Mouse (Mus musculus) forebrain, embryonic 10.5 days (tissue): ENCODE data around the gene Map1s. TPM values are rescaled to one million over a fixed set of nuclear protein-coding genes. Genes with fewer than 3 reads are reported as not detected.

ENCODE experiments used
- DNase-seq: peaks from one replicate; pipeline ENCODE4 v3.0.0-alpha.2; 2017; ENCODE audit warnings: low spot score; ENCODE audit errors: extremely low spot score
- H3K27ac ChIP-seq: fragments of 300-500 bp; sonication (generic); 2 replicates; pipeline ENCODE4 v1.5.1; 2016; ENCODE audit warnings: mild to moderate bottlenecking
- H3K27me3 ChIP-seq: fragments of 300-500 bp; sonication (generic); 2 replicates; pipeline ENCODE4 v1.6.1; 2016; ENCODE audit warnings: mild to moderate bottlenecking; ENCODE audit not compliant: poor library complexity, severe bottlenecking
- H3K36me3 ChIP-seq: fragments of 300-500 bp; sonication (generic); replicated peaks from 2 replicates; pipeline ENCODE4 v1.6.1; 2016; ENCODE audit warnings: mild to moderate bottlenecking, moderate library complexity
- H3K4me1 ChIP-seq: fragments of 300-500 bp; sonication (generic); 2 replicates; pipeline ENCODE4 v1.6.1; 2016
- H3K4me3 ChIP-seq: fragments of 300-500 bp; sonication (generic); 2 replicates; pipeline ENCODE4 v1.5.1; 2016; ENCODE audit warnings: mild to moderate bottlenecking, moderate library complexity
- H3K9me3 ChIP-seq: fragments of 300-500 bp; sonication (generic); 2 replicates; pipeline ENCODE4 v1.6.1; 2016; ENCODE audit warnings: mild to moderate bottlenecking, moderate library complexity
- WGBS: fragments of 180-500 bp; shearing (Covaris S2); methylation state at CpG from one replicate; pipeline ENCODE4 v1.1.7; 2016; 5-methylcytosine and 5-hydroxymethylcytosine counted together
- microRNA counts: library from miRNA; unstranded; fragments of <30 nt; microRNA quantifications from one replicate; lab custom pipeline; 2017
- microRNA-seq: library from miRNA; unstranded; fragments of <30 nt; microRNA quantifications from one replicate; pipeline ENCODE4, GENCODE M21; 2017
- polyA plus RNA-seq: library from polyadenylated mRNA; unstranded; fragments of >200 nt; fragmentation: Nextera tagmentation; extraction: Ambion mirVana; gene quantifications from 2 replicates; pipeline ENCODE4 v1.2.1, GENCODE M21; 2016

Gene Map1s
- polyA plus RNA-seq, 1 experiment from 2014 or later, result 69.1 TPM

DNA sequence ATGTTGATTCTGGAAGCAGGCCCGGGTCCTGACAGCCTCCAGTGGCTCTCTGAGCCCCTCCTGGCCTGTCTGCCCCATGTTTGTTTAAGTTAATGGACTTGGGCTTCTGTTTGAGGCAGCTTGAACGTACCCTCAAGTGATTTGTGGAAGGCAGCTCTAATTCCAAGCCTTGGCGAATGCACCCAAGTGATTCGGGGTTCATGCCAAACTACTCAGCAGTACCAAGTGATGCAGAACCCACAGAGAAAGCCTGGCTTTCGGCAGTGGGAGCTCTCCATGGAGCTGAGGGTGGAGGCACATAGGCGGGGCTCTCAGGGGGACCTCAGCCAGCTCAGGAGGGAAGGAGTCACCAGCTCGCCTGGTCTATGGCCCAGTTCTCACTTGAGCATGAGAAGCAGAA is 29.1 kb downstream of the Map1s start:
- no peak for DNase-seq
- Histone ChIP-seq H3K4me1 (no peaks in the 10 kb centered on the region), H3K27me3 (no peaks in the 10 kb centered on the region), H3K9me3 (no peaks in the 10 kb centered on the region), H3K4me3 (no peak overlapping the region), H3K27ac (no peak overlapping the region), H3K36me3 (peaks cover 8% of the 10 kb centered on the region; the same call in 1 of the 2 replicates)
- WGBS, result 82% methylated on average over 7 of the region's 7 CpGs

DNA sequence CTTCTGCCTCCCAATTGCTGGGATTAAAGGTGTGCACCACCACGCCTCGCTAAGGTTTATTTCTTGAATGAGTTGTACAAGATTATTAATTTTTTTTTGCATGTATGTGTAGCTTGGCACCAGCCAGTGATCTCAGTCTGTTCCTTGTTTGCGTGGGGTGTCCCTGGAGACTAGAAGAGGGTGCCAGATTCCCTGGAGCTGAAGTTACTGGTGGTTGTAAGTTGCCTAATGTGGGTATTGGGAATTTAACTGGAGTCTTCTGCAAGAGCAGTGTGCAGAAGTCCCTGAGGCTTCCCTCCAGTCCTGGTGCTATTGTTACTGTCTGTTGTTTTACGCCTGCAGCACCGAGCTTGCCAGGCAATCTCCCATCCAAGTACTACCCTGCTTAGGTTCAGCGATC is 31.5 kb downstream of the Map1s start:
- WGBS, result 87% methylated on average over 6 of the region's 6 CpGs
- no peak overlapping the region for H3K27ac ChIP-seq
- no peaks in the 10 kb centered on the region for H3K9me3 ChIP-seq
- no peaks in the 10 kb centered on the region for H3K27me3 ChIP-seq
- peaks cover 6% of the 10 kb centered on the region; the same call in 1 of the 2 replicates for H3K36me3 ChIP-seq
- no peaks in the 10 kb centered on the region for H3K4me1 ChIP-seq
- DNase-seq, result no peak
- no peak overlapping the region for H3K4me3 ChIP-seq

- 60% methylated on average over 2 of the region's 2 CpGs for WGBS
- Histone ChIP-seq H3K27me3 (no peaks in the 10 kb centered on the region), H3K27ac (no peak overlapping the region), H3K4me1 (no peaks in the 10 kb centered on the region), H3K9me3 (no peaks in the 10 kb centered on the region), H3K4me3 (no peak overlapping the region), H3K36me3 (no peaks in the 10 kb centered on the region)
- no peak for DNase-seq
These were observed 35.7 kb downstream of the Map1s start for GRCm38 (mm10) chr8:70941478-70941877.

- WGBS, result 54% methylated on average over 1 of the region's 1 CpGs
- no peaks in the 10 kb centered on the region for H3K27me3 ChIP-seq
These were observed 37.5 kb downstream of the Map1s start for GRCm38 (mm10) chr8:70943187-70943586.

DNA sequence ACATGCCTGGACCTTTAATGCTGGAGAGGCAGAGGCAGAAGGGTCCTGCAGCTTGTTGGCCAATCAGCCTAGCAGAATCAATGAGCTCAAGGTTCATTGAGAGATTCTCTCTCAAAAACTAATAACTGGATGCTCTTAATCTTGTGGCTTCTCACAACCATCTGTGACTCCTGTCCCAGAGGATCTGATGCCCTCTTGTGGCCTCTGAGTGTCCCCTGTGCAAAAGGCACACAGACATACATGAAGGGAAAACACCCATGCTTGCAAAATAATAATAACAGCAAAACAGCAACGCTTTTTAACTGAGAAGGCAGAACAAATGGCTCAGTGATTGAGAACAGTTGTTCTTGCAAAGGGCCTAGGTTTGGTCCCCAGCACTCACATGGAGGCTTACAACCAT is 44.1 kb downstream of the Map1s start:
- H3K27me3 ChIP-seq, result no peaks in the 10 kb centered on the region
- no peaks in the 10 kb centered on the region for H3K4me1 ChIP-seq
- WGBS, result 77% methylated on average over 1 of the region's 1 CpGs
- H3K27ac ChIP-seq, result no peak overlapping the region
- no peak overlapping the region for H3K4me3 ChIP-seq
- DNase-seq, result no peak
- no peaks in the 10 kb centered on the region for H3K36me3 ChIP-seq
- no peaks in the 10 kb centered on the region for H3K9me3 ChIP-seq

More at GRCm38 (mm10) chr8:70943187-70943586, 37.5 kb downstream of the Map1s start:
- no peak for DNase-seq
- Histone ChIP-seq H3K36me3 (no peaks in the 10 kb centered on the region), H3K4me1 (no peaks in the 10 kb centered on the region), H3K9me3 (no peaks in the 10 kb centered on the region), H3K27ac (no peak overlapping the region), H3K4me3 (no peak overlapping the region)

DNA sequence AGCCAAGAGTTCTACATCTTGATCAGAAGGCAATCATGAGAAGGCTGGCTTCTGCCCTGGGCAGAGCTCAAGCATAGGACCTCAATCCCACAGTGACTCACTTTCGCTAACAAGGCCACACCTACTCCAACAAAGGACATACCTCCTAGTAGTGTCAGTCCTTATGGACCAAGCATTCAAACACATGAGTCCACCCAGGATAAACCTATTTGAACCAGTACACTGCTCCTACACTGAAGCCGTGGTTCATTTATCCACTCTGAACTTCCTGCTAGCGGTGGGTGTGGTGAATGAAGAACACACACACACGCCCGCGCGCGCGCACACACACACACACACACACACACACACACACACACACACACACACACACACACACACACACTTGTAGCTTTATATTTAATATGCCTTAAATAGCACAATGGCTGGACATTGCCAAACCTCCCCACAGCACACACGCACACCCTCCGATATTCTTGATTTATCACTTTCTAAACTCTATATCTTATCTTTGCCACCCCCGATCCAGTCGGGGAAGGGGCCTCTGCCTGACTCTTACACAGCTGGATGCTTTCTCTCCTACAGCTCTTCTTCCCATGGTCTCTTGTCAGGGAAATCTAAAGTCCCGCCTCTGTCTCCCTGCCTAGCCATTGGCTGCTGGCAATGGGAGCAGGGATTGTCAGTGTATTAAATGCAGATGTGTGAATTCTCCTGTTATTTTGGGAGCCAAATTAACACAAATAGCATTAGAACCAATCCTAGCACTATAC is 55.2 kb downstream of the Map1s start:
- H3K4me3 ChIP-seq, result no peak overlapping the region
- no peaks in the 10 kb centered on the region for H3K36me3 ChIP-seq
- DNase-seq, result no peak
- 84% methylated on average over 14 of the region's 14 CpGs for WGBS
- no peak overlapping the region for H3K27ac ChIP-seq
- no peaks in the 10 kb centered on the region for H3K4me1 ChIP-seq
- no peaks in the 10 kb centered on the region for H3K9me3 ChIP-seq
- H3K27me3 ChIP-seq, result no peaks in the 10 kb centered on the region

DNA sequence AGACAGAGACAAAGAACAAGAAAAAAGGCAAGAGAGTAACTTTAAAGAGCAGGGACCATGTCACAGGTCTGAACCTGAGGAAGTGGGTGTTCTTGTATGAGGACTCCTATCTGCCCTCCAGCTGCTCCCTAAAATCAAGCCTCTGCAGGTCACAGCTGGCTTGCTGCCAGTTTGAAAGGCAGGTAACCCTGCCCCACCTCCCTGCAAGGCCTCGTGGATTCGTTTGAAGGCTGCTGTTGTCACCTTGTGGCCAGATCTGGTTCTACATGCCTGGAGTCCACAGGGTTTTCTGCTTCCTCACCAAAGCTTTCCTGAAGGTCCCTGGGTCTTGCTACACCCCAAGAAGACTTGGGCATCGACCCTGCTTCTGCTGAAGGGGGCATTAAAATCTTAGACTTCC is 58.4 kb downstream of the Map1s start:
- Histone ChIP-seq H3K27me3 (no peaks in the 10 kb centered on the region), H3K4me3 (no peak overlapping the region), H3K36me3 (no peaks in the 10 kb centered on the region), H3K27ac (no peak overlapping the region), H3K9me3 (peaks cover 4% of the 10 kb centered on the region; the same call in 1 of the 2 replicates), H3K4me1 (no peaks in the 10 kb centered on the region)
- 6% methylated on average over 3 of the region's 3 CpGs for WGBS
- DNase-seq, result no peak

DNA sequence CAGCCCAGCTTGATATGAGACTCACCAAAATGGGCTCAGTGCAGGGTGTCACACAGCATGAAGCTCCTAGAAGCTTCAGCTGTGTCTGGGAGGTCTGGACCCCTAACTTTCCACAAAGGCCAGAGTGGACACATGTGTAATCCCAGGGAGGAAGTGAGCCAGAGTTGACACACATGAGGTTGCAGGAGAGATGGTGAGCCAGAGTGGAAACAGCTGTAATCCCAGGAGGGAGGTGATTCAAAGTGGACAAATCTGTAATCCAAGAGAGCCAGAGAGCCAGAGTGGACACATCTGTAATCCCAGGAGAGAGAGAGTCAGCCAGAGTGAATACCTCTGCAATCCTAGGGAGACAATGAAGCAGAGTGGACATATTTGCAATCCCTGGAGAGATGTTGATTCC is 59.1 kb downstream of the Map1s start:
- H3K27me3 ChIP-seq, result no peaks in the 10 kb centered on the region
- peaks cover 4% of the 10 kb centered on the region; the same call in 1 of the 2 replicates for H3K9me3 ChIP-seq
- H3K36me3 ChIP-seq, result no peaks in the 10 kb centered on the region
- no peak overlapping the region for H3K27ac ChIP-seq
- H3K4me1 ChIP-seq, result no peaks in the 10 kb centered on the region
- H3K4me3 ChIP-seq, result no peak overlapping the region
- DNase-seq, result no peak

MicroRNAs within 50 kb of the gene (microRNA counts, 519-probe panel; counts per million panel counts)
- microRNA mmu-miR-1969 (lab: Ali Mortazavi, UCI), result 341 counts per million, percentile 65 among the panel's probes with 10 or more counts

Small RNA genes within 50 kb of the gene (microRNA-seq; reads per million reads assigned to microRNA genes)
- 14.1 reads per million, percentile 25 among the genes with 10 or more reads in this experiment for gene Mir1969
- 2.4 reads per million for gene Mir7067

Other genes with a start within 250 kb of the Map1s start
- gene Pgpep1, start 245.5 kb upstream of the Map1s start, polyA plus RNA-seq, result 40.5 and 49.3 TPM in 2 replicates
- gene Lsm4, start 232.7 kb upstream of the Map1s start, polyA plus RNA-seq, result 336 and 339 TPM in 2 replicates
- 49.6 and 50.9 TPM in 2 replicates for gene Jund, start 207.0 kb upstream of the Map1s start, polyA plus RNA-seq
- gene Iqcn, start 202.5 kb upstream of the Map1s start, polyA plus RNA-seq, result 0.02 TPM in 1 of 2 replicates, not detected in the other
- not detected in 2 replicates for gene Gm3336, start 187.4 kb upstream of the Map1s start, polyA plus RNA-seq
- gene Pde4c, start 182.2 kb upstream of the Map1s start, polyA plus RNA-seq, result 0.38 and 0.68 TPM in 2 replicates
- gene Rab3a, start 151.3 kb upstream of the Map1s start, polyA plus RNA-seq, result 10.5 and 12.2 TPM in 2 replicates
- gene Mpv17l2, start 145.0 kb upstream of the Map1s start, polyA plus RNA-seq, result 30.8 and 34.3 TPM in 2 replicates
- gene Pik3r2, start 129.2 kb upstream of the Map1s start, polyA plus RNA-seq, result 67.1 and 69.2 TPM in 2 replicates
- 12.0 and 14.9 TPM in 2 replicates for gene Mast3, start 100.9 kb upstream of the Map1s start, polyA plus RNA-seq
- gene Il12rb1, start 97.5 kb upstream of the Map1s start, polyA plus RNA-seq, result 0.12 TPM in 1 of 2 replicates, not detected in the other
- gene Arrdc2, start 66.2 kb upstream of the Map1s start, polyA plus RNA-seq, result 4.8 and 5.7 TPM in 2 replicates
- gene Kcnn1, start 42.7 kb upstream of the Map1s start, polyA plus RNA-seq, result 4.7 and 5.9 TPM in 2 replicates
- gene Ccdc124, start 32.0 kb upstream of the Map1s start, polyA plus RNA-seq, result 184 and 186 TPM in 2 replicates
- gene Slc5a5, start 13.2 kb upstream of the Map1s start, polyA plus RNA-seq, result 0.36 and 0.38 TPM in 2 replicates
- gene Rpl18a, start 8.5 kb upstream of the Map1s start, polyA plus RNA-seq, result 3,478 and 3,689 TPM in 2 replicates